Mouse (Mus musculus): Measurements from ENCODE around the gene Slc25a51.
"Not testable (repeated sequence)": the region's sequence is repeated elsewhere in the genome, so short reads cannot be mapped to it uniquely, and the experiment has no call there.

The Slc25a51 gene

GRCm38 (mm10) chr4:45402281-45402680, 6.3 kb downstream of the Slc25a51 start:
- DNase-seq (ENCODE audit: low spot score), result no peak

- no peak for DNase-seq (ENCODE audit: low spot score)
Observed at GRCm38 (mm10) chr4:45399421-45400210, 8.9 kb downstream of the Slc25a51 start.

- not testable (repeated sequence) for DNase-seq (ENCODE audit: low spot score)
Observed at GRCm38 (mm10) chr4:45398315-45398714, 10.3 kb downstream of the Slc25a51 start.

GRCm38 (mm10) chr4:45396211-45396610, 12.4 kb downstream of the Slc25a51 start:
- not testable (repeated sequence) for DNase-seq (ENCODE audit: low spot score)

- DNase-seq (ENCODE audit: low spot score), result no peak
Observed at GRCm38 (mm10) chr4:45393658-45394057, 14.9 kb downstream of the Slc25a51 start.

GRCm38 (mm10) chr4:45392994-45393393, 15.6 kb downstream of the Slc25a51 start:
- no peak for DNase-seq (ENCODE audit: low spot score)

GRCm38 (mm10) chr4:45392572-45392971, 16.0 kb downstream of the Slc25a51 start:
- DNase-seq (ENCODE audit: low spot score), result no peak

GRCm38 (mm10) chr4:45392099-45392498, 16.5 kb downstream of the Slc25a51 start:
- no peak for DNase-seq (ENCODE audit: low spot score)

GRCm38 (mm10) chr4:45387296-45387695, 21.3 kb downstream of the Slc25a51 start:
- not testable (repeated sequence) for DNase-seq (ENCODE audit: low spot score)

GRCm38 (mm10) chr4:45382133-45382532, 26.4 kb downstream of the Slc25a51 start:
- DNase-seq (ENCODE audit: low spot score), result not testable (repeated sequence)

- not testable (repeated sequence) for DNase-seq (ENCODE audit: low spot score)
Observed at GRCm38 (mm10) chr4:45380903-45381580, 27.5 kb downstream of the Slc25a51 start.

- DNase-seq (ENCODE audit: low spot score), result no peak
Observed at GRCm38 (mm10) chr4:45376573-45376972, 32.0 kb downstream of the Slc25a51 start.

GRCm38 (mm10) chr4:45374879-45375278, 33.7 kb downstream of the Slc25a51 start:
- no peak for DNase-seq (ENCODE audit: low spot score)

- no peak for DNase-seq (ENCODE audit: low spot score)
Observed at GRCm38 (mm10) chr4:45371261-45371660, 37.3 kb downstream of the Slc25a51 start.

GRCm38 (mm10) chr4:45356653-45357052, 51.9 kb downstream of the Slc25a51 start:
- DNase-seq (ENCODE audit: low spot score), result no peak
